Mouse (Mus musculus) adrenal gland, postnatal 10 days (tissue): ENCODE data around the gene Depp1. TPM values are rescaled to one million over a fixed set of nuclear protein-coding genes. Genes with fewer than 3 reads are reported as not detected.

Experiments used
- DNase-seq: peaks from one replicate; pipeline ENCODE4 v3.0.0; 2021; ENCODE audit warnings: mixed read lengths
- total RNA-seq, 2 experiments: library from RNA; stranded (reverse); gene quantifications; 2 replicates each; pipeline ENCODE4 v1.2.3; 2021

Gene Depp1
- total RNA-seq, 2 experiments from 2014 or later = 27.8 to 111 TPM

DNA sequence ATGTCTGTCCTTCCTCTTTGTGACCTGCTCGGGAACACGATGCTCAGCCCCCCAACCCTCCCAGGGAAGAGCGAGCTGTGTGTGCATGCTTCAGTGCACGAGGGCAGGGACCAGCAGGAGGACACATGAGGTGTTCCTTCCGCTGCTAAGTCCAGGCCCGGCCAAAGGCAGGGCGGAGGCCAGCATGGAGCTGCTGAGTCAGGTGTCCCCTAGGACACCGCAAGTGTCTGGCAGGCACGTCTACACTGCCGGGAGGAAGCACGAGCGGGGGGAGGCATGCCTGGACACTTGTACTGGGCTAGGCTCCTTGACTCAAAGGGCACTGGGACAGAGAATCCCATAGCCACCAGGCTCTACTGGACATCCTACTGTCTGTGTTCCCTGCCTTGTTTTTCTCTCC is 2.6 kb upstream of the Depp1 start:
- peak; percentile 52 for DNase-seq

DNA sequence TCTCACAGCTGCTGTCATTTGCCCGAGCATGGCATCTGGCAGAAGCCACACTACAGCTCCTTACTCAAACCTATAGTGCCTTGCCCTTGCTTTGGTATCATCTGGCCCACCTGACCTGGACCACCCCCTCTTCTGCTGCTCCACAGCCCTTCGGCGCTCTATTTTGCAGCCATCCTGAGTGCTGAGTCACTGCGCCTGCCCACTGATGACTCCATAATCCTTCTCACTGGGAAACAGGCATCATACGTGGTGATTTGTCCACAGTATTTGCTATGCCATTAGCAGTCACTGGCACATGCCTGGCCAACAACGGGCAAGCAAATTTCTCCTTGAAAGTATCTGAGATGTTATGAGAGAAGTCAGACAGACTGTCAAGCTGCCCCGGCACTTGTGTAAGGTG is 598 bp upstream of the Depp1 start:
- DNase-seq = no peak

DNA sequence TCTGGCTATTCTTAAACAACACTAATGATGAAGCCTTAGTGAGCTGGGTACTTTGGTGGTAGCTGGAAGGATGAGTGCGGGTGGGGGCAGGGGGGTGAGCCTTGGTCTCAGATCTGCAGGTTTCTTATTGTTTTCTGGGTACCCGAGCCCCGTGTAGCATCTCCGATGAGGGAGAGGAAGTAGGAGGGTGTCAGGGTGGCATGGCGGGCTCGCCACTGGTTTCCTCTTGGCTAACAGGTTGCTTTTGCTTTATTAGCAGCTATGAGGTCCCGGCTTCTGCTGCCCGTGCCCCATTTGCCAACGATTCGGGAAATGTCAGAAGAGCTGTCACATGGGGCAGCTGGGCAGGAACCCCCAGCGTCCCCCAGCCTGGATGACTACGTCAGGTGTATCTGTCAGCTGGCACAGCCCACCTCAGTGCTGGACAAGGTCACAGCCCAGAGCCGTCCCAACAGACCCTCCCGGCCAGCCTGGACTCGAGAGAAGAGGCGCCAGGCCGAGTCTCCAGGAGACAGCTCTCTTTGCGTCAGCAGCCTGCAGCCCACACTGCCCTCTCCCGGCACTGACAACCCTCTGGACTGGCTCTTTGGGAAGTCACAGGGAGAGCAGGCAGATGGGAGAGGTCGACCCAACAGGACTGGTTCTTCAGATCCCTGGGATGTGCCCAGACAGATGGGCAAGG is 1.2 kb downstream of the Depp1 start:
- peak; percentile 59 for DNase-seq

DNA sequence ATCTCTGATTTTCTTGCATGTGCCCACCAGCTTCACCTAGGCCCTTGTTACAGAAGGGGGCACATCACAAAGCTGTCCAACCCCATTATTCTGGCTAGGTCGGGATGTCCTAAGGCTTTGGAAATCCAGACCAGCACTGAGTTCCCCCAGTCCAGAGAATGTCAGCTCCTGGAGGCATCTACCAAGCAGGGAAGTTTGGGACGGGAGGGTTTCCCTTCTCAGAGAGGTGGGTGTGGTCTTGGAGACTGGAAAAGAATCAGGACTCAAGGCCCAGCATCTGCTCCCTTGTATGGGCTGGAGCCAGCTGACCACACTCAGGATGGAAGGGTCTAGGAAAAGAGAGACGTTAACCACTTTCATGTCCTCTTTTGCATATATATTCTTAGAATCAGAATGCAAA is 2.8 kb downstream of the Depp1 start:
- no peak for DNase-seq

DNA sequence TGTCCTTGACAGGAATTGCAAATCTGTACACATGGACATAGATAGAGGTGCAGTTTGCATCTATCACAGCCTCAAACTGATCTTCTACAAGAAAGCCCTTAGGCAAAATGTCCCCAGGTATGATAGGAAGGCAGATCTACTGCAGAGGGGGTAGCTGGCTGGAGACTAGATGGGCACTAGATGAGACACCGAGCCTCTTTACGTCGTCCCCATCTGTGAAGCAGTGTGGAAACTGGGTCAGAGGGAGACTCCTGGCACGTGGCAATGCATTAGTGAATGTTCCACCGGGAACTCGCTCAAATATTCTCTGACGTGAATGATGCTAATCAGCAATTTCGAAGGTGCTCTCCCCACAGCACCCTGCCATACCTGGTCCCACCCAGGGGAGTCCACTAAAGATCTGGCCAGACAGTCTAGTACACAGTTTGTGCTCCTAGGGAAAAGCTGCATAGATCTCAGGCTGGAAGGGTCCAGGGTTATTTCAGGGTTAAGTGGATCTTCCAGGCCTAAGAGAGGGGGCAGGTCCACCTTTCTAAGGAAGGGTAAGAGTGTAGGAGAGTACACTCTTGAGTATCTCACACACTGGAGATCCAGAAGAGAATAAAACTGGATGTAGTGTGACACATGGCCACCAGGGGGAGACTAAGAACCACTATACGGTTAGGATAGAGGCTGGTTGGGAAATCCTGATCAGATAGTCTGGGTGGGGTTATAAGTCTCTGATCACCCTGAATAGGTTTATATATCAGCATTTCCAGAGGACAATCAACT is 3.5 kb downstream of the Depp1 start:
- peak; percentile 73 for DNase-seq

DNA sequence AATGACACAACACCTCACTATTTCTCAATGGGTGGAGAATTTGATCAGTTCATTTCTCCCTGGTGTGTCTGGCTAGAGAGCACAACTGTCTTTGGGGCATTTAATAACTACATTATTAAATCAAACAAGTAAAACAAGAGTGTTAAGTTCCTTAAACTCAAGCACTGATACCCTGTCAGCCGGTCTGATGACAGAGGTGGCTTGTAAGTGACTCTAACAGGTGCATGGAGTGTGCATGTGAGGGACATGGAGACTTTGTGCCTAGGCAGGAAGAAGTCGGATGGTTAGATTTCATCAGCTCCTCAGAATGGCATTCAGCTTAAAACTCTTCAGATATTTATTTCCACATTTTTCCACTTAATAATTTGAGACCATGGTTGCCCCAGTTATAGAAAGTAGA is 13.0 kb downstream of the Depp1 start:
- DNase-seq = no peak

DNA sequence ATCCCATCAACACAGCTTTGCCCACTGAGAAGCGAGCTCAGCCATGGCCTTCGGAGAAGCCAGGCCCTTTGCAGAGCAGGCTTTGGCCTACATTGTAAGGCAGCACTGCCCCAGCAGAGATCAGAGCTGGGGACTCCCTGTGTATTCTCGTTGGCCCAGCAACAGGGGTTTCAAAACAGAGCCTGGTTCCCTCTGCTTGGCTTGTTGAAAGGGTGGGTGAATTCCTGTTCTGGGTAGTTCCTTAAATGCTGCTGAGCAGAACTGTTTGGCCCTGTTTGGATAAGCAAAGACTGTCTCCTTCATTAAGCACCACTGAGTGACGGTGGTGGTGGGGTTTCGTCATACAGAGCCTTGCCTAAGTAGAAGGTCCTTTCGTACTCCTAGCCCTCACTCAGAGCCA is 13.6 kb downstream of the Depp1 start:
- no peak for DNase-seq

DNA sequence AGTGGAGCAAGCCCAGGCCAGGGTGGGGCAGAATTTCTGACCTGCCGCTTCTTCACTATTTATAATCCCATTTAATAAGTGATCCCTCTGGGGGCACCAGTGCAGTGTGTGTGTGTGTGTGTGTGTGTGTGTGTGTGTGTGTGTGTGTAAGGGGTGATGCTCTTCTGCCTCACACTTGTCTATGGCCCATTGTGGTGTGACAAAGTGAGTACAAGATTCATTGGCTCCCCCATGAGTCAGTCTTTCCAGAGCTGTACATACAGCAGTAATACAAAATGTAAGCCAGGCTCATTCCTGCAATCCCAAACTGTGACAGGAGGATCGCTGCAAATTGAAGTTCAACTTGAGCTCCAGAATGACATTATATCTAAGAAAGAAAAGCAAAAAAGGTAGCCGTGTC is 14.4 kb downstream of the Depp1 start:
- DNase-seq = no peak

DNA sequence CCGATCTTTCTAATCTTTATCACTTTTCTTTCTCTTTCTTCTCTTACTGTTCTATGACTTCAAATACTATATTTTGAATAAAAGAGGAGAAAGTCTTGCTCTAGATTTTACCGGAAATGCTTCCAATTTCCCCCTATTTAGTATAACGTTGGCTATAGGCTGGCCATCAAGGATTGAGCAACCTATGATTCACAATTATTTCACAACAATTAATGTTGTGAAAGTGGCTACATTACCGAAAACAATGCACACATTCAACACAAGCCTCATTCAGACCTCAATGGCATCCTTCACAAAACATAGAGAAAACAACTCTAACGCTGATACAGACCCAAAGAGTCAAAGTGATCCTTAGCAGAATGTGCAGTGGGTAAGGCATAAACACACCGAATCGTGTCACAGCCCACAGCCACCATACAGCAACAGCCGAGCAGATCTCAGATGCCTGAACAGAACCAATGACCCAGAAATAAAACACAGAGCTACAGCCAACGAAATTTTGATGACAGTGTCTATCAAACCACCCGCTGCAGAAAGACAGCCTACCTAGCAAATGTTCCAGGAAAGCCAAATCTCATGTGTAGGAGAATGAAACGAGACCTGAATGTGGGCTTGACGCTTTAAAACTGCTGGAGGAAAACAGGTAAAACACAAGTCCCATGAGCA is 15.8 kb downstream of the Depp1 start:
- DNase-seq = no peak

DNA sequence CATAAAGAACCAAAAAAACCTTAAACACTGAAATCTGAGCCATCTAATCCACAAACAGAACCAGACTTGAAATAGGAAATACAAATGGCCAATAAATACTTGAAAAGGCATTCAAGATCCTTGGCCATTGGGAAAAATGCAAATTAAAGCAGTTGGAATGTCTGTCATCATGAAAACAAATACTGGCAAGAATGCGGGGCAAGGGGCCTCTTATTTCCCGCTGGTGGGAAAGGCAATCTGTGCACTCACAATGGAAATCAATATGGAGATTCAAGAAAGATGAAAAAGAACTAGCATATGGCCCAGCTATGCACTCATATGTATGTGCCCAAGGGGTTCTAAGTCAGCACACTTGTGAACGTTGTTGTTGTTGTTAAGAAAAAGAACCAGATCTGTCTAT is 16.5 kb downstream of the Depp1 start:
- DNase-seq = no peak

DNA sequence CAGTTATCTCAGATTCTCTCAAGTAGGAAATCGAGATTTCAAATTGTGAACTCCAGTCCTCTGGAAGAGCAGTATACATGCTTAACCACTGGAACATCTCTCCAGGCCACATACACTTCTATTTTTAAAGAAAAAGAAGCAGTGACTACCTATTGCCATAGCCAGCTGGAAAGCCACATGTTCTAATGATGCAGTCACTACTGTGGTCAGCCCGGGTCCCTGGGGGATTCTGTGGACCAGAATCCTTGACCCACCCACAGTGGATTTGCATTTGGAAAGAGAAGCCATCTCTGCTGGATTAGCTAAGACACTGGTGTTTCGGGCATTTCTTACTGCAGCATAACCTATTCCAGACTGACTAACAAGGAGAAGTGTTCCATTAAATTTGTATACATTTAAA is 17.0 kb downstream of the Depp1 start:
- no peak for DNase-seq

DNA sequence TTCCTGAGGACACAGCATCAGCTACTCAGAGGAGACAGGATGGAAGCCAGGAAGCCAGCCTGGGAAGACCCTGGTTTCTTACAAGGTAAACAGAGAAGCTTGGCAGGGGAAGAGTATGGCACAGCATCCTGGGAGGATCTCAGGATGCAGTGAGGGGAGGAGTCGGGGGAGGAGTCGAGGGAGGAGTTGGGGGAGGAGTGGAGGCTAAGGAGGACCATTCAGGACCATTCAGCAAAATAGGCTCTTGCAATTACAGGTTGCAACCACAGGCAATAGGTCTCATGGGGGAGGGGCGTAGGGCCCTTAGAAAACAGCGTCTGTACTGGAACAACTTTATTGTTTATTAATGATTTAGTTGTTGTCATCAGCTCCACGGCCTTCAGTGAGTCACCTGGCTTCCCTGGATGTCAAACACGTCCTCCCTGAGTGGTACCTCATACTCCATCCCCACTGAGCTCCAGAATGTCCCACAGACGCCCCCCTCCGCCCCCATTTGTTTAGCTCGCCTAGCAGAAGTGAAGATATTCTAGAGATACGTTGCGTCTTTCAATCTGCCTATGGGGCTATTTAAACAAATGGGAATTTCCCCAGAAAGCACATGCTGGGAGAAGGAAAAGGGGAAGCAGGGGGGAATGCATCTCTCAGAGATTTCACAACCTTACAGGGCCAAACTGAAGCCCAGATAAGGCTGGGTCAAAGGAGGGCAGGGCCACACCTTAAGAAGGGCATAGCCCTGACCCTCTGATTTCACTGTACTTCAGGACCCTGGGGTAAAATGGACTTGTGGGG is 18.5 kb downstream of the Depp1 start:
- DNase-seq = no peak

DNA sequence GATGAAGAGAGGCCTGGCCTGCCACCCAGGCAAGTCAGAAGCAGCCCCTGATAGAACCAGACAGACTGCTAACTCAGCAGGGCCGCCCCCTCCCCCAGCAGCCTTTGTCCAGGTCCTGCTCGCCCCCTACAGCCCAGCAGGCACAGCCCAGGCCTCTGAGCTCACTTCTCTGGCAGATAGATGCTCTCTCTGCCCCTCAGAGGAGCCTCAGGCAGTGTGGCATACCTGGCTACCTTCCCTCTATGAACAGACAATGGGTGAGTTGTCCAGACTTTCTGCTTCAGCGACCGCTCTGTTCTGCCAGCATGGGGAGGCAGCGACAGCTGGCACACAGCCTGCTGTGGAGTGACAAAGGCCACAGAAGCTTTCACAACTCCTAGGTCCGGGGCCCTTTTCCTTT is 19.7 kb downstream of the Depp1 start:
- DNase-seq = peak; percentile 62

DNA sequence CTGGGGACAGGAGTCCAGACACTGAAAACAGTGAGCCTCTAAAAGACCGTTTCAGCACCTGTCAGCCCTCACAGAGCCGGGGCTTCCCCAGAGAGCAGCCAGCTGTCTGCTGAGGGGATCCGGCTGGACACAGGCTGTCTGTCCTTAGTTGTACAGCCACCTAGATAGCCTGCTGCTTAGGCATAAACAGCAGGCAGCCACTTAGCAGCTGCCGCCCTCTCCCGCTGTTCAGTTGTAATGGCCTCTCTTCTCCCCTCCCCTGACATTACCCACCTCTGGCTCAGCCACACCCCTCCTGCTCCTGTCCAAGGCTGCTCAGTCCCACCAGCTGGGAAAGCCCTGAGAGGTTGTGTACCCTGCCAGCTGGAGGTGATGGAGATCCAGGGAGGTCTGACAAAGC is 20.6 kb downstream of the Depp1 start:
- no peak for DNase-seq

DNA sequence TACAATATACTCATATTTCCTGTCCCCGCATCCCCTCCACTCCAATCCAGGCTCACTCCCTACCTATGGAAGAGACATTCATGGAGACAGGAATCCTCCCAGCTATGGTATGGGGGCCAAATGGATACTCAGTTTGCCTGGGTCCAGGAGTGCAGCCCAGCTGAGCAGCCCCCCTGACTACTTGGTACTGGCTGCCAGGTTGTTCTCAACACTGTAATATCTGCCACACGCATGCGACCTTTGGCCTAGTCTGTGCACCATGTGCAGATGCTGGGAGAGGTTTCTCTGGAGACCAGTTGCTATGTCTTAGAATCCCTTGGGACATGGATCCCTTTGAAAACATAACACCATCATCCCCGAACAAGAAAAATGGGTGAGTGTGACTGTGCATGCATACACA is 21.4 kb downstream of the Depp1 start:
- DNase-seq = no peak

DNA sequence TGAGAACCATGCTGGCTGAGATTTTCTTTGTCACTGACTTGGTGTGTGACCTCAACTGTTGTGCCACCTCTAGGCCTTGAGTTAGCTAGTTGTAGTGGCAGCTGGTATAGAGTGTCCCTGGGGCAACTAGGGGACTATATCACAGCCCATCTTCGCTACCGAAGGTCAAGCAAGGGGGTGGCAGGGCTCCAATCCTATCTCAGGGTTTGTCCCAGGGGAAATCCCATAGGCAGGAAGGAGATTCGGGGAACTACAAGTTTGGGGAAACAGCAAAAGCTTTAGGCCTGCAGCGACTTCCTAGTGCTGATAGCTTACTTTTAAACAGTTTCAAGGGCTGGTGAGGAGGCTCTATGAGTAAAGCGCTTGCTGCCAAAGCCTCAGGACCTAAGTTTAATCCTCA is 21.9 kb downstream of the Depp1 start:
- no peak for DNase-seq

DNA sequence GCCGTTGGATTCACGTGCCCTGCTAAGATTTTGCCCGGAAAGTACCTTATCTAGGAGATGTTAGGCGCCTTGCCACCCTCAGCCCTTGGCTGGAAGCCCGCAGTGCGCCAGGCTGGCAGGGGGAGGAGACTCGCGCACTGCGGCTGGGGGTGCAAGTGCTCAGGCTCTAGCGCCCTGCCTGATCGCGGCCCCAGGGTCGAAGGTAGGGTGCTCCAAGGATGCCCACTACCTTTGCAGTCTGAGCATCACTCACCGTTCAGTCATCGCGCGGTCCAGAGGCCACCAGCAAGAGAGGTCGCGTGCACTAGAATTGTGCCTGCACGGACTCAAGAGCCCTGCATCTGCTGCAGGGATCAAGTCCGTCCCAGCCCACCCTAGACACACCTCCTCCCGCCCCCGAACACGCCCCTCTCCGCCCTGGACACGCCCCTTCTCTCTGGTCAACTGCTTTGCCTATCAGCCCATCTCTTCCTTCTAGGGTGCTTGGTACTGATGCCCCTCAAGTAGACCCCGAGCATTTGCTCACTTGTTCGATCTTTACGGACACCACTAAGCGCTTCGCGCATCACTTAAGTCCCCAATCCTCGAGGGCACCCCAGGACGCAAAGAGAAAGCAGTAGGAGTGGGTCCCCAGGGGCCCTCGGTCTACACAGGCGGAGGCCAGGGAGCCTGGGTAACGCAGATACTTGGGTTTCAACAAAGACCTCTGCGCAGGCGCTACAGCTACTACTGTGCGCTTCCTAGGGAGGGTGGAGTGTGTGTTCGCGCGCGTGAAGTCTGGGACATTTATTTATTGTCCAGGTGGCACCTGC is 23.3 kb downstream of the Depp1 start, which contains the start of gene Rassf4:
Rassf4 (minus strand) TSS at position 482 of the 812 bp plus-strand sequence.
- DNase-seq = peak; percentile 90

DNA sequence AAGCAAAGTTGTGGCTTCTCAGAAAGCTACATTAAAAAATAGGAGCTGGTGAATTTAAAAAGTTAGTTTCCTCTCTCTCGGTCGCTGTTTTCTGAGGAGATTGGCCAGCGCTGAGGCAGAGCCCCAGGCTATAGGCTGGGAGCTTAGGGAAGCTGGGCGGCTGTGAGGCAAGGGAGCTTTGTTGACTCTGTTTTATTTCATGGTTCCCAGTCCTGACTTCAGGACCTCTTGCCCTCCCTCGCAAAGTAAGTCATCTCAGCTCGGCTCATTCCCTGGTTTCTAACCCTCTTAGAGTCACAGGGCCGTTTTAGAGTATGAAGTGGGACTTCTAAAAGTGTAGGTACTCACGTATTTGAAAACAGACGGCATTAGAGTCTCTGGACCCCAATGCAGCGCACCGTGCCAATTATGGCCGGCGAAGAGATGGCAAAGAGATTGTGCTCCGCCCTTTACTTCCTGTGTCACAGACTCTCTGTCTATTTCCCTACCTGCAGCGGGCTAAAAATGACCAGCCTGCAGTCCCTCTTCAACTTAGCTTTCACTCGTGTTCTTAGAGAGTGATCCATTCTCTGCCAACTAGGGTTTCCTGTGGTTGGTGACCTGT is 24.0 kb downstream of the Depp1 start:
- DNase-seq = no peak

DNA sequence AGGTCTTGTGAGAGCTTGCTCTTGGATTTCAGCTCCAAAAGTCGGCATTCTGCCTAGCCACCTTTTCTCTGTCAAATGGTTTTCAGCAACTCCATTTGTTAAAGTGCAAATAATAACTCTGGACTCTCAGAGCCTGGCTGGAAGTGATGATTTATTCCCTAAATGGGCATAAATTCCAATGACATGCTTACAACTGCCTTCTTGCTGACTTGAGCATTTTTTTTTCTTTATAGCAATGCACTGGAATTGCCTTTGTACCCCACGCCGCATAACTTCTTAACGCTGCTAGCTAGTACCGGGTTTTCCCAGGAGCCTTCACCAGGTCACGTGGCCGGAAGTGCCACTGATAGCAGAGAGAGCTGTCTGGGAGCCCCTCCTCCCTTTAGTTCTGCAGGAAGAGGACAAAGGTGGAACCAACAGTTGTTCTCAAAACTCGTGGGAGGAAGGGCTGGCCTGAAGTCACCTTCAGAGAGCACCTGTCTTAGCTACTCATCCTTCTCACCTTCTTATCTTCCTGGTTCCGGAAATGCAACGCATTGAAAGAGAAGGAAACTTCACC is 26.0 kb downstream of the Depp1 start:
- DNase-seq = no peak

DNA sequence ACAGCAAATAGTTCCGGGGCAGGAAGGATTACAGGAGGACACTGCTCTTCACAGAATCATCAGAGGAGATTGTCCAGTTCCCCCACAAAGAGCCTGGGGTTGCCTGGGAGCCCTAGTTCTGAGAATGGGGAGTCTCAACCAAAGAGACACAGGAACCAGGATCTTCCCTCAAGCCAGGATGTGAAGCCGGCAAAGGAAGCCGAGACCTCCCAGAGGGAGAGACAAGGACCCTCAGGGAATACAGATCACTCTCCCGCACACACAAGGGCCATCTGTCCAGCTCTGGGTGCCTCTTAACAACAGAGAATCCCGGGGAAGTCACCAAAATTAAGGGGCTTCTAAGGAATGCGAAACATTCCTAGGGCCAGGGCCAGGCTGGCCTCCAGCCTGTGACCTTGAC is 26.9 kb downstream of the Depp1 start:
- DNase-seq = no peak
